Mouse (Mus musculus) stomach, postnatal 0 days (tissue): Measurements from ENCODE around the gene Pogk. TPM values are rescaled to one million over a fixed set of nuclear protein-coding genes. Genes with fewer than 3 reads are reported as not detected.

Experiments
- ATAC-seq: fragments of 200-750 bp; cut with Nextera tagmentation; 2 replicates; pipeline ENCODE4 v1.8.0; 2017; ENCODE audit not compliant: low FRiP score, low TSS enrichment
- DNase-seq: peaks from one replicate; pipeline ENCODE4 v3.0.0-alpha.2; 2016; ENCODE audit warnings: low spot score
- H3K27ac ChIP-seq: fragments of 300-500 bp; sonication (generic); replicated peaks from 2 replicates; pipeline ENCODE4 v1.5.1; 2014; ENCODE audit warnings: mild to moderate bottlenecking, control low read depth
- H3K27me3 ChIP-seq: fragments of 300-500 bp; sonication (generic); 2 replicates; pipeline ENCODE4 v1.6.1; 2014; ENCODE audit warnings: low read length; ENCODE audit not compliant: control insufficient read depth, insufficient read depth
- H3K36me3 ChIP-seq: fragments of 300-500 bp; sonication (generic); 2 replicates; pipeline ENCODE4 v1.6.1; 2014; ENCODE audit warnings: low read length, mixed read lengths; ENCODE audit not compliant: control insufficient read depth, insufficient read depth
- H3K4me1 ChIP-seq: fragments of 300-500 bp; sonication (generic); replicated peaks from 2 replicates; pipeline ENCODE4 v1.6.1; 2014; ENCODE audit warnings: antibody characterized with exemption; ENCODE audit not compliant: control insufficient read depth, insufficient read depth
- H3K4me2 ChIP-seq: fragments of 300-500 bp; sonication (generic); replicated peaks from 2 replicates; pipeline ENCODE4 v1.6.1; 2014; ENCODE audit warnings: low read depth, mild to moderate bottlenecking, control low read depth, moderate library complexity
- H3K4me3 ChIP-seq: fragments of 300-500 bp; sonication (generic); 2 replicates; pipeline ENCODE4 v1.5.1; 2014; ENCODE audit warnings: low read depth, low read length, control low read depth
- H3K9ac ChIP-seq: fragments of 300-500 bp; sonication (generic); 2 replicates; pipeline ENCODE4 v1.6.1; 2014; ENCODE audit warnings: mild to moderate bottlenecking, low read length, control low read depth, mixed read lengths
- H3K9me3 ChIP-seq: fragments of 300-500 bp; sonication (generic); 2 replicates; pipeline ENCODE4 v1.6.1; 2016; ENCODE audit warnings: low read length; ENCODE audit not compliant: control insufficient read depth
- CTCF ChIP-seq: IDR thresholded peaks from 2 replicates; pipeline ENCODE4 v1.5.1; 2016; ENCODE audit warnings: antibody characterized with exemption, low read depth, mild to moderate bottlenecking, moderate library complexity
- EP300 ChIP-seq: optimal IDR thresholded peaks from 2 replicates; pipeline ENCODE3; 2016; ENCODE audit warnings: antibody characterized with exemption
- WGBS: fragments of 180-500 bp; shearing (Covaris S2); extraction: QIAGEN DNeasy Blood & Tissue Kit; methylation state at CpG from one replicate; pipeline ENCODE4 v1.1.7; 2014; 5-methylcytosine and 5-hydroxymethylcytosine counted together
- polyA plus RNA-seq: library from polyadenylated mRNA; unstranded; fragments of >200 nt; fragmentation: Nextera tagmentation; extraction: Ambion mirVana; gene quantifications from 2 replicates; pipeline ENCODE4 v1.2.1, GENCODE M21; 2015

Pogk gene
- polyA plus RNA-seq, 1 experiment from 2014 or later: 4.1 TPM

- H3K27ac ChIP-seq: no peak overlapping the region
- 88% methylated on average over 10 of the region's 10 CpGs for WGBS
- no peak overlapping the region for H3K4me2 ChIP-seq
- DNase-seq (no peak), ATAC-seq (no peak)
- H3K9ac ChIP-seq: no peak overlapping the region
- peaks cover 25% of the 10 kb centered on the region for H3K36me3 ChIP-seq
- peaks cover 6% of the 10 kb centered on the region for H3K4me1 ChIP-seq
- TF ChIP-seq CTCF (no peak), EP300 (no peak)
- H3K27me3 ChIP-seq: no peaks in the 10 kb centered on the region
- H3K9me3 ChIP-seq: no peaks in the 10 kb centered on the region
- H3K4me3 ChIP-seq: no peak overlapping the region
These were observed 25.0 kb downstream of the Pogk start for GRCm38 (mm10) chr1:166384614-166385013.

- no peaks in the 10 kb centered on the region for H3K27me3 ChIP-seq
- ATAC-seq: no peak
- no peak overlapping the region for H3K9ac ChIP-seq
- no peak overlapping the region for H3K27ac ChIP-seq
- no peak for DNase-seq
- 75% methylated on average over 4 of the region's 4 CpGs for WGBS
- no peak for TF ChIP-seq EP300
- peaks cover 16% of the 10 kb centered on the region for H3K36me3 ChIP-seq
- no peak overlapping the region for H3K4me3 ChIP-seq
- peaks cover 6% of the 10 kb centered on the region for H3K4me1 ChIP-seq
- H3K4me2 ChIP-seq: no peak overlapping the region
- no peaks in the 10 kb centered on the region for H3K9me3 ChIP-seq
These were observed 27.0 kb downstream of the Pogk start for GRCm38 (mm10) chr1:166382626-166383025.

GRCm38 (mm10) chr1:166381821-166382220, 27.8 kb downstream of the Pogk start:
- H3K27ac ChIP-seq: no peak overlapping the region
- no peaks in the 10 kb centered on the region for H3K9me3 ChIP-seq
- H3K4me1 ChIP-seq: peaks cover 6% of the 10 kb centered on the region
- TF ChIP-seq CTCF (no peak), EP300 (no peak)
- peaks cover 15% of the 10 kb centered on the region for H3K36me3 ChIP-seq
- WGBS: 61% methylated on average over 5 of the region's 5 CpGs
- no peaks in the 10 kb centered on the region for H3K27me3 ChIP-seq
- no peak overlapping the region for H3K9ac ChIP-seq
- H3K4me2 ChIP-seq: no peak overlapping the region
- DNase-seq (no peak), ATAC-seq (no peak)
- H3K4me3 ChIP-seq: no peak overlapping the region

GRCm38 (mm10) chr1:166381336-166381735, 28.3 kb downstream of the Pogk start:
- WGBS: 77% methylated on average over 10 of the region's 10 CpGs
- H3K4me3 ChIP-seq: no peak overlapping the region
- peaks cover 10% of the 10 kb centered on the region for H3K36me3 ChIP-seq
- no peak overlapping the region for H3K4me2 ChIP-seq
- H3K27ac ChIP-seq: no peak overlapping the region
- H3K9me3 ChIP-seq: no peaks in the 10 kb centered on the region
- DNase-seq: no peak
- ATAC-seq: no peak
- H3K27me3 ChIP-seq: no peaks in the 10 kb centered on the region
- no peak overlapping the region for H3K9ac ChIP-seq
- peaks cover 6% of the 10 kb centered on the region for H3K4me1 ChIP-seq
- TF ChIP-seq CTCF: no peak
- no peak for TF ChIP-seq EP300

GRCm38 (mm10) chr1:166379630-166380231, 29.9 kb downstream of the Pogk start:
- H3K4me2 ChIP-seq: peak overlapping the region; percentile 78
- H3K27me3 ChIP-seq: no peaks in the 10 kb centered on the region
- H3K9me3 ChIP-seq: no peaks in the 10 kb centered on the region
- H3K9ac ChIP-seq: peak overlapping the region; percentile 94
- TF ChIP-seq EP300: no peak
- no peak for TF ChIP-seq CTCF
- peak overlapping the region; percentile 95 for H3K4me3 ChIP-seq
- ATAC-seq: peak; percentile 22; the same call in 1 of the 2 replicates
- H3K36me3 ChIP-seq: peaks cover under 1% of the 10 kb centered on the region; the same call in 1 of the 2 replicates
- peak overlapping the region; percentile 96 for H3K27ac ChIP-seq
- DNase-seq: peak; percentile 60
- under 1% methylated on average over 36 of the region's 41 CpGs for WGBS
- peaks cover 6% of the 10 kb centered on the region for H3K4me1 ChIP-seq

GRCm38 (mm10) chr1:166379013-166379629, 30.5 kb downstream of the Pogk start, which contains the start of gene Tada1:
Gene Tada1, plus strand, starts transcription at chr1:166379097.
- no peaks in the 10 kb centered on the region; the same call in 1 of the 2 replicates for H3K36me3 ChIP-seq
- peak within 1 kb of the TSS; percentile 78 for H3K4me2 ChIP-seq
- H3K9me3 ChIP-seq: no peaks in the 10 kb centered on the region
- ATAC-seq (peak; percentile 98), DNase-seq (peak; percentile 97)
- peak within 1 kb of the TSS; percentile 95 for H3K4me3 ChIP-seq
- peak within 1 kb of the TSS; percentile 96 for H3K27ac ChIP-seq
- WGBS: under 1% methylated on average over 66 of the region's 81 CpGs
- H3K4me1 ChIP-seq: peaks cover 6% of the 10 kb centered on the region
- H3K27me3 ChIP-seq: no peaks in the 10 kb centered on the region
- TF ChIP-seq EP300 (no peak), CTCF (0 out of 2 replicates have a peak, but pooled peaks have one; percentile 1)
- H3K9ac ChIP-seq: peak within 1 kb of the TSS; percentile 94
